Mouse (Mus musculus): ENCODE data around the gene Cfap97d1.

- TF ChIP-seq EP300 (IDR thresholded peaks at IDR 0.05) = no peak
- TF ChIP-seq CTCF (IDR thresholded peaks at IDR 0.05) = no peak
Observed at GRCm38 (mm10) chr11:101965553-101965952, 18.5 kb upstream of the Cfap97d1 start.
